Mouse (Mus musculus) CD4-positive, CD25-positive, alpha-beta regulatory T cell, adult 2 months (primary cell): ENCODE data around the gene Aox4.

Experiments used
- DNase-seq: peaks from one replicate; pipeline ENCODE4 v3.0.0-alpha.2; 2012; ENCODE audit warnings: low read depth, low spot score

Gene Aox4

GRCm38 (mm10) chr1:58301073-58301472 is 90.9 kb downstream of the Aox4 start:
- DNase-seq = peak; percentile 73

GRCm38 (mm10) chr1:58302015-58302414 is 91.8 kb downstream of the Aox4 start:
- no peak for DNase-seq

- DNase-seq = no peak
Observed at GRCm38 (mm10) chr1:58303009-58303408, 92.8 kb downstream of the Aox4 start.

GRCm38 (mm10) chr1:58303726-58304125 is 93.5 kb downstream of the Aox4 start:
- DNase-seq = peak; percentile 66

- peak; percentile 62 for DNase-seq
Observed at GRCm38 (mm10) chr1:58304296-58304695, 94.1 kb downstream of the Aox4 start.

- DNase-seq = no peak
Observed at GRCm38 (mm10) chr1:58307181-58307580, 97.0 kb downstream of the Aox4 start.

- DNase-seq = no peak
Observed at GRCm38 (mm10) chr1:58308594-58308993, 98.4 kb downstream of the Aox4 start.

- no peak for DNase-seq
Observed at GRCm38 (mm10) chr1:58309853-58310252, 99.7 kb downstream of the Aox4 start.

- DNase-seq = peak; percentile 73
Observed at GRCm38 (mm10) chr1:58311221-58311864, 101.1 kb downstream of the Aox4 start.

GRCm38 (mm10) chr1:58313173-58313572 is 103.0 kb downstream of the Aox4 start:
- no peak for DNase-seq

GRCm38 (mm10) chr1:58315532-58315931 is 105.3 kb downstream of the Aox4 start:
- DNase-seq = peak; percentile 39
